Mouse (Mus musculus): ENCODE measurements around the gene Man1a.

The Man1a gene

DNA sequence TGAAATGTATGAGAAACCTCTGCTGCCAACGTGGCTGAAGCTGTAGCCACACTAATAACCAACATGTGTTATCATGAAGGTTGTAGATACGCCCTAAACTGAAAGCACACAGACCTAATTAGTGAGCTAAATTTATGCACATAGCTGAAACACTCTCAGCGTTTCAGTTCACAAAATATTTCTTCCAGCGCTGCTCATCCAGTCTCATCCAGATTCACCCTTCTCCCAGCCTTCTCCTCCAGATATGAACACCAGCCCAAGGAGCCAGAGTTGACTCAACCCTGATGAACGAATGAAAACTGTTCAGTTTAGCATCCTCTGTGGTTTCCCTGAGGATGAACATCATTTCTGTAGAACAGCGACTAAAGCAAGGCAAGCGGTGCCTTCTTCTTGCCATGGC is 15.8 kb downstream of the Man1a start:
- DNase-seq, result no peak

DNA sequence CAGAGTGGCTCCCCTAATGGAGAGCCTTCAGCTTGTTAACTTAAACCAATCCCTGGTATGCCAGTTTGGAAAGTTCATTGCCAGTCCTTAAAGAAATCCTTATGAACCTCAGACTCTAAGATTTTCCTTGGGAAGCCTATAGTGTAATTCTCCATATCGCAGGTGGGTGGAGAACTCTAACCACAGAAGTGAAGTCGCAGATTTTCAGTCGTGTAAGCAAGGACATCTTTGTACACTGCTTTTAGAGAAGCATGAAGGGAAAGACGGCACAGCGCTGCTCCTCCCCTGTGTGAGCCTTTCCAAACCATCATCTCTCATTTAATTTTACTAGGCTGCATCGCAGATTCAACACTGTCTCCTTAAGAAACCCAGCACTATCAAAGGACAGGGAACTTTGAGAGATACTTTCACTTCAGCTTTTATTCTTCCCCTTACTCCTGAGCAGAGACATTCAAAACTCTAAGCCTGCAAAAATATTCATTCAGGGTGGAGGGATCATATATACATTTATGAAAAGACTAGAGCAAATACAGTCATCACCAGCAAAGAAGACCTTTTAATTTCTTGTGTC is 16.6 kb downstream of the Man1a start:
- no peak for DNase-seq

DNA sequence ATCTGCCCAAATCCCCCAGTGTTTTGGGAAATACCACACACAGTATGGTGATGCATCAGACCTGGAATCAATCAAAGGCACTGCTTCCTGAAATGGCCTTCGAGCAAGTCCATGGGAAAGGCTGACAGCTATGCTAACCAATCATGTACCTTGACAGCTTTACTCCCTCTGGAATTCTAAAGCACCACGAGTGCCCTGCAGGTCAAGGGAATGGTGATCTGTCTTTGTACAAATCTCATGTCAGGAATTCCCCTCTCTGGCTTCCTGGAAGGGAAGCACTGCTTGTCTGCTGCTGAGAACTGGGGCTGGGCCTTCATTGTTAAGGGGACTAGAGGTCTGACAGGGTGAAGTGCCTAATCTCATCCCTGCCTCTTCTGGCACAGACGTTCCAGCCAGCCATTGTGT is 17.3 kb downstream of the Man1a start:
- no peak for DNase-seq

DNA sequence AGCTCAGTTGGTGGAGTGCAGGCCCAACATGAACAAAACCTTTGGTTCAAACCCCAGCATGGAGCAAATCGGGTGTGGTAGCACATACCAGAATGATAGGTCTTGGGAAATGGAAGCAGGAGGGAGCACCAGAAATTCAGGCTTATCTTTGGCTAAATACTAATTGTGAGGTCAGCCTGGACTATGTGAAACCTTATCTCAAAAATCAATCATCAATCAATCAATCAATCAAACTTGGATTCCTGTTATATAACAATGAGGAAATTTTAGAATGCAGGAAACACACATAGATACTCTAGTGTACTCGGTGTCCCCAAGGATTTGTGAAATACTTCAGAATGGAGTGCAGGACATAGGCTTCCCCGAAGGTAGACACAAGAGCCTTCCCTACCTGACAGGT is 17.8 kb downstream of the Man1a start:
- no peak for DNase-seq

DNA sequence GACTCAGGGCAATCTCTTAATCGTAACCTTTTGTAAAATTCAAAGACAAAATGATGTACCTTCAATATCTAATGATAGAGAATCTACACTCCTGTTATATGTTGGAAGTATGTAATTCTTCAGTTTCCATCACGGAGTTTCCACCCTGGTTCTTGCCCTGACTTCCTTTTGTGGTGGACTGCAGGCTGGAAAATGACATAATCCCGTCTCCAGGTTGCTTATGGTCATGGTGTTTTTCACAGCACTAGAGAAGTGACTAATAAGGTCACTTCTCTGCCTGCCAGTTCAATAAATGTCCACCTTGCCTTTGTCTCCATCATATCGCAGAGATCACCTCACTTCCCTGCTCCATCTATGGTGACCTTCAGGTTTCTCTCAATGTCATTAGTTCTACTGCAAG is 22.2 kb downstream of the Man1a start:
- no peak for DNase-seq

DNA sequence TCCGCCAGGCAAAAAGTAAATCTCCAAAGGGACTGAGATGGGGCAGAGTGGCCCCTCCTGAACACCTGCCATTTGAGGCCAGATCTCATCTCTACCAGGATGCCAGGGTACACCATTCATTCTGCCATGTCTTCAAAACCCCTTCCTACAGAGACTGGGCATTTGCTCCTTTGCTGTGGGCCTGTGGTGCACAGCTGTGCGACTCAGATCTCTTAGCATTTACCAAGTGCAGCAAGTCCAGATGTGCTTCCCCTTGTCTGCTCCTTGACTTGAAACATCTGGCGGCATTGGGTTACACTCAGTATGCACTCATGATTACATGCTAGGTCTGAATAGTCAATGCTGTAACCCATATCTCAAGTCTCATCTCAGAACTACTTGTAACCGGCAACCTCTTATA is 28.5 kb downstream of the Man1a start:
- peak; percentile 43 for DNase-seq

DNA sequence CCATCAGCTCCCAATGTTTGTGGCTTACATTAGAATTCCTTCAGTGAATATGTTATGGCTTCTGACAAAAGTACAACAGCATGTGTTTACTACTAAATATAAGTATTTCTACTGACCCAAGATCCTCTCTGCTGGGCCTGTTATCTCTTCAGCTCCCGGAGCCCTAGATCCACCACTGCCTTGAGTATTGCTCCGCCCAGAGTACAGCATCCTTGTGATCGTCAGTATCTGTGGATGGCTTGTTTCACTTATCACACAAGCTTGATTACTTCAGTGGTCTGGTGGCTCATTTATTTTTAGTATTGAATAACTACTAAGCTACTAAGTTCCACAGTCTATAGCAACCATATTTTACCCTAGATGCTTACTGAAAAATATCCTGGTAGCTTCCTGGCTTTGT is 33.1 kb downstream of the Man1a start:
- no peak for DNase-seq

DNA sequence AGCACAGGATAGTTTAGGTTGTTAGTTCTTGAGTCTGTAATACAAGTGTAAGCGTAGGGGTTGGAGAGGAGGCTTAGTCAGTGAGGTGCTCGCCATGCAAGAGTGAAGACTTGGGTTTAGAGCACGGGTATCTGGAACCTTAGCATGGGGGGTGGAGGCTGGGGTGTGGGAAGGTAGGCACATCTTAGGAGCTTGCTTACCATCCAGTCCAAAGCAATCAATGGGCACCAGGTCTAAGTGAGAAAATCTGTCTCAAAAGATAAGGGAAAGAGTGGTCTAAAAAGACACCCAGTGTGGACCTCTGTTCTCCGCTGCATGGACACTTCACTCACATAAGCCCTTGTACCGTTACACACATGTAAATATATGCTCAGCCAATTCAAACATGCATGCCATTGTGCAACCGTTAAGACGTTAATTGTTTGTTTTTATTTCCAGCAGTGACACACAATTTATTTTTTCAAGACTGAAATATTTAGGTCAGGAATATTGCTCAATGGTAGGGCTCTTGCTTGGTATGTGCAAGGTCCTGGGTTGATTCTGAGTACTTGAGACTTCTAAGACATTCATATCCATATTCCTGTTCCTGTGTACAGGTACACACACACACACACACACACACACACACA is 34.1 kb downstream of the Man1a start:
- no peak for DNase-seq

DNA sequence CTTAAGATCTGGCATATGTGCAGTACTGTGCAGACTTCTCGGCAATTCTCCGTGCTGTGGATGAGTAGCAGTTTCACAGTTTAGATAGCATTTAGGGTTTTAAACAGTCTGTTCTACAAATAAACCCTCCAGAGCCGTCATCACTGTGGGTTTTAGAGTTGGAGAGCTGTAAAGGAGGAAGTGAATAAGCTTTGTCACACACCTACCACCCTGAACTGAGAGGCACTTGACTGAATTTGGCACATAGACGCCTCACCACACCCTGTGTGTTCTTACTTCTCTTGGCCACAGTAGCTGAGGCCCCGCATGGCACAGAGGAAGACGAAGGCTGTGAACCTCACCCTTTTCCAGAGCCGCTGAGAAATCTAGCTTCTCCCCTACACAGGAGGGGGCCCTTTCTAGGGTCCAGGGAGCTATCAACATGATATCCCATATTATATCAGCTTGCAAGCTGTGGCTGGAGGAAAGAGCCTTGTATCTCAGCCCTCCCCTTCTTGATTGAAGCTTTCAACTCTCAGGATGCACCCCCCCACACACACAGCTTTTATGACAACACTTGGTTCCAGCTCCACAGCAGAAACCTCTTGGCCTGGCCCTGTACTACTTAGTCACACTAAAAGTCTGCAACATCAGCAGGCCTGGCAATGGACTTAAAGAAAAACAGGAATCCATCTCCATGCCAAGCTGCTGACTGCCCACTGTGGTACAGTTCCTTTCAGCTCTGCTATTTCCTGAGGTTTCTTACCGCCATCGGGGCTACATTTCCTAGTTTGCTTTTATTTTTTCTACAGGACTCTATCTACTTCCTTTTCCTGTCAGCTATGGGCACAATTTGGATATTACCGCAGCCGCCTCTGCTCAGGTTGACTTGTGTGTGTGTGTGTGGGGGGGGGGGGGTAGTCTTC is 35.9 kb downstream of the Man1a start:
- peak; percentile 65 for DNase-seq

DNA sequence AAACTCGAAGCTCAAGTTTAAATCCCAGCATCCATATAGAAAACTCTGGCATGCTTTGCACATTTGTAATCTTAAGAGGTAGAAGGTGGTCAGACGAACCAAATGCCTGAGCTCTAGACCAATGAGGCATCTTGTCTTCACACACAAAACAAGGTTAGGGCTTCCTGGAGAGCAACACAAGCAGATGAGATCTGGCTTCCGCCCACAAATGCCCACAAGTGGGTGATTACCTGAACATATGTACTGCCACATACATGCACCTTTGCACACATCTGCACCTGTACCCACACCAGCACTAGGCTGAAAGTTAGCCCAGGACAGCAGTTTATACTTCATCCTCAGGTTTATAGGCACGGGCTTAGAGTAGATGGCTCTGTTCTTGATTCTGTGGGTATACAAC is 36.7 kb downstream of the Man1a start:
- peak; percentile 55 for DNase-seq

DNA sequence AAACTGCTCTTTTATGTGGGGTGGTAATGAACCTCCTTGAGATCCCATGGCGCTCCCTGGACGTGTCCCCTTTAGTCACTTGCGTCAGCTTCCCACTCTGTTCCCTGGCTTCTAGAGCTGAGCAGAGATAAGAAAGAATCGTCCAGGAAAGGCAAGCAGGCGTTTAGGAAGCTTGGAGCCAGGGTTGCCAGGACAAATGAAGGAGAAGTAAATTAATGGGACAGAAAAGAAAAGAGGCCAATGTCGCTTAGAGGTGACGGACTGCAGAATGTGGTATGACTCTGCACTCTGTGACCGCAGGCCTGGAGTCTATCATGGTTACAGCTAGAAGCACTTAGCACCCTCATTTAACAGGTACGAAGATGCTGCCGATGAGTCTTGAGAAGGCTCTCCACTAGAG is 37.7 kb downstream of the Man1a start:
- no peak for DNase-seq

DNA sequence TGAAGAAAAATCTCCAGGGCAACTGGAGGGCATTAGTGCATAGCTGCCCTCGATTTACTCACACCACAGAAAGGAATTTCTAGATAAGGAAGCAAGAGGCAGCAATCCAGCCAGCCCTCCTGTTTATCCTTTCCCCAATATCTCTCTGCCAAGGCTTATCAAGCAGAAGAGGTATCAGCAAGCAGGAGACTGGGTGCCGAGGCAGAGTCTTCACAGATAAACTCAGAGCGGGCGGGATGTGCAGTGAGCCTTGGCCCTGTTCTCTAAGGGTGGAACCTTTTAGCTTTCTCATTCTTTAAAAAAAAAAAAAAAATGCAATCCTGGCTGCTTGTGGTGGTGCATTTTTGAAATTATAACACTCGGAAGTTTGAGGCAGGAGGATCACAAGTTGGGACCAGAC is 38.2 kb downstream of the Man1a start:
- DNase-seq, result no peak

DNA sequence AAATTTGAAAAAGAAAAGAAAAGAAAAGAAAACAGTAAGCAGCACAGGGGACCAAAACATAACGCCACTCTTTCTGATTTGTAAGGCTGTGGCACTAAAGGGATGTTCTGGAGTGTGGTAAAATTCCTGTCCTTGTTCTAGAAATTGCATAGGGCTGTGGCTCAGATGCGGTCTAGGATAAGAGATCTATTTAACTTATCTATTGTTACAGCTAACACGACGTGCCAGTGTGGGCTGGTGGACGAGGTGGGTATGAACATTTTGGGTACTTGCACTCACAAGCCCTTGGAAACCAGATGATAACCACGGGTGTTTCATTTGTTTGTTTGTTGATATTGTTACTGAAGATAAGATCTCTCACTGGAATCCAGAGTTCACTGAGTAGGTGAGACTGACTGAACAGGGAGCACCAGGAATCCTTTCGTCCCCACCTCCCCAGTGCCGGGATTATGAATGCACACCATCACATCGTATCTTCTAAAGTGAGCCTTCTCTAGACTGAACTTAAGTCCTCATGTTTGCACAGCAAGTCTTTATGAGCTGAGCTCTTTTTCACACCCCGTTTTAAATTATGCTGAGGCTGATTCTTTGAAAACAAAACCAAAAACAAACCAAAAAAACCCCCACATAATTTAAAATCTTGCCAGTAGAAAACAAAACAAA is 38.9 kb downstream of the Man1a start:
- DNase-seq, result no peak

DNA sequence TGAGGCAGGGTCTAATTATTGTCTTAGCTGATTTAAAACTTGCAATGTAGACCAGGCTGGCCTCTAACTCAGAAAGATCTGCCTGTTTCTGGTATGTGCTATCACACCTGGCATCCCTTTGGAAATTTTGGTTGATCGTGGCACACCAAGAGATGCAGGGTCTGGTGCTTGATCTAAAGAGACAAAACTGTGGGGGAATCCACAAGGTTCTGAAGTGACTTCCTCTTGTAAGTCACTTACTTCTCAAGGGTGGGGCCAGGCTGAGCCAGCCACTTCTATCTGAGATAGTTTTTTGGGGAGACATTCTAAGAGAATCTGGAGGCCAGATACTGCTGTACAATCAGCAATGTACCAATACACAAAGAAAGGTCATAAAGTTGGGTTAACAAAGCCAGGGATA is 40.8 kb downstream of the Man1a start:
- DNase-seq, result peak; percentile 42

DNA sequence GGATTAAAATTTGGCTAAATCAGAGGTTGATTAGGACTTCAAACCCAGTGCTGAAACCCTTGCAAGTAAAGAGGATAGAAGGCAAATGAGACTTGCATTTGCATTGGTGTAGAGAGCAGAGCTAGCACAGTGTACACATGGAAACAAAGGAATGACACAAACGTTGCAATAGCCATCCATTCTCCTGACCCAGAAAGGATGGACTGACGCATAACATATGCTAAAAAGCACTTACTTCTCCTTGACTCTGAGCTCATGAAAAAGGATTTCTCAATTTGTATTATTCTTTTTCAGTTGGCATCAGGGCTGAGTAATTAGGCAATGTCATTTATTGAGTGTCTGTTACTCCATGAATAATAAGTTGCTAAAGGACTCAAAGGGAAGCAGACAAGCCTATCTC is 41.6 kb downstream of the Man1a start:
- DNase-seq, result no peak

DNA sequence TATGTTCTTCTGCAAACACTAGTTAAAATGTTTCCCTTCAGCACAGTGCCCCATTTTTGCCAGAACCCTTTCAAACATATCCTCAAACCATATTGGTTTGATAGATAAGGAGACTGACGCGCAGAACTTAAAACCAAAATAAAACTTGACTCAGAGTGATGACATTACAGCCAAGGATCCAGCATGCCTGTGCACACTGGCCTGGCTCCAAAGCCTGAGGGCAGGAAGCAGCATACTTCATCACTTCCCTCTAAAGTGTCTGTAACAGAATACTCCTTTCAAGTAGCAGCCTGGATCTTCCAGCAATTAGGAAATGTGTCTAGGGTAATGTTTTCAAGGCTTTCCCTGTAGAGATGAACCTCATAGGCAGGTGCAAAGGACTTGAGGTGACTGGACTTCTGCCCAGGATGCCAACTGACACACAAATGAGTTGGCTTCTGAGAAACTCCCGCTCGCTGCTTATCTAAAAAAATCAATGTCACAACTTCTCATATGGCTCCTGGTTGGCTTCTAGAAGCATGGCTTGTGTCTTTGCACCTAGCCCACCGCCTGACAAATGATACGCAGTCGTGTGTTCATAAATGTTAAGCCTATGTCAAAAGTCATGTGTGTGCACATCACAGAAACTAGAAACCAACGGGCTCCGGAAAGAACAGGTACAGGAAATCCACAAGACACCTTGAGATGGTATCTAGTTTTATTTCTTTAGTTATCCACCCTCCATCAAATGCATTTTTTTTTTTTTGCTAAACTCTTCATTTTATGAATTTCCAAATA is 43.9 kb downstream of the Man1a start:
- no peak for DNase-seq

DNA sequence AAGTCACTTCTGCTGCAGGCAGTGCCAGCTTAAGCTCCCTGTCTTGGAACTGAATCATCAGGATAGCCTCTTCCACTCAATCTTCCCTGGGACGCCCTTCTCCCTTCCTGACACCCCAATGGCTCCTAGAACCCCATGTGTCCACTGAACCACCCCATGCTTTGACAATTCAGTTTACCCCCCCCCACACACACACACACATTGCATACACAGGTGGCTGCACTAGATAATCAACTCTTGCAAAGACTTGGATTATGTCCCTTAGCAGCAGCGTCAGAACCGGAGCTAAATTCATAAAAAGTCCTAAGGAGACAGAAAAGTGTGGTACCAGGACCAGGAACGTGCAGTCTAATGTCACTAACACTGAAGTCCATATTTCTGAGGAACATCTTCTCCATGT is 47.5 kb downstream of the Man1a start:
- no peak for DNase-seq

DNA sequence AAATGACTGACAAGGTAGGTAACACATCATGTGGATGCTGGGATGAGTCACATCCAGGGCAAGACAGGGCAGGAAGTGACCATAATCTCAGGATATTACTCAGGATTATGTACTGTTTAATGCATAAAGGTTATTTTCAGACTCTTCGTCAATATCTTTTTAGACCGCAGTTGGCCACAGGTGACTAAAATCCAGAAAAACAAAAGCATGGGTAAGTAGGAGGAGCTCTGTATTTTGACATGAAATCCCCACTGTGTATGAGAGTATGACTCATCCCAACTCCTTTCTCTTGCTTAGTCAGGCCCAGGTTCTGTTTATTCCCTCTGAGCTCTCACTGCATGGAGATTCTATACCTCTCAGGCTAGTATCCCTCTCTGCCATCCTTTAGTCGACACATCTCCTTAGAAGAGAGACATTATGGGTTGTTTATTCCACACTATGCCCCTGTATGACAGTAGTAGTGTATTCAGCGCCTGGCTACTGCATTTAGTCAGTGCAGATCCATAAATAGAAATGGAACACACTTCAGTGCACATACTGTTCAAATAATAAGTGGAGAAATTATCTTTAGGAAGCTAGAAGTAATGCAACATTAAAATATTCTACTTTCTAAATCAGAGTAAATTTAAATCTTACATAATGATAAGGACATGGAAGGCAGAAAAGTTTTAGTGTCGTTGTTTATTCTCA is 49.5 kb downstream of the Man1a start:
- DNase-seq, result no peak

DNA sequence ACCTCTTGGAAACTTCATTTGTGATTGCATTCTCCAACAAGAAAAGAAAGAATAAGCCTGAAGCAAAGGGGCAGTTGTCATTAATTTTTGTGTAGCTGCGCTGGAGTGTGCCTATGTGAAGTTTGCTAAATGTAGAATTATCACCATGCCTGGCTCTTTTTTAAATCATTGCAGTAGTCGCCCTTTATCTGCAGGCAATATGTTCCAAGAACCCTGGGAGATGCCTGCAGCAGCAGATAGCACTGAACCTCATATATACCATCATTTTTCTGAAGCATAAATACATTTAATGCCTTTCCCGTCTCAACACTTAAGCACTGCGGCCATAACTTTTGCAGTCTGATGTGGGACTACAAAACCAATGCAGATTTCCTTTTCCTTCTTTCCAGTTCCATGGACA is 50.3 kb downstream of the Man1a start:
- DNase-seq, result no peak

DNA sequence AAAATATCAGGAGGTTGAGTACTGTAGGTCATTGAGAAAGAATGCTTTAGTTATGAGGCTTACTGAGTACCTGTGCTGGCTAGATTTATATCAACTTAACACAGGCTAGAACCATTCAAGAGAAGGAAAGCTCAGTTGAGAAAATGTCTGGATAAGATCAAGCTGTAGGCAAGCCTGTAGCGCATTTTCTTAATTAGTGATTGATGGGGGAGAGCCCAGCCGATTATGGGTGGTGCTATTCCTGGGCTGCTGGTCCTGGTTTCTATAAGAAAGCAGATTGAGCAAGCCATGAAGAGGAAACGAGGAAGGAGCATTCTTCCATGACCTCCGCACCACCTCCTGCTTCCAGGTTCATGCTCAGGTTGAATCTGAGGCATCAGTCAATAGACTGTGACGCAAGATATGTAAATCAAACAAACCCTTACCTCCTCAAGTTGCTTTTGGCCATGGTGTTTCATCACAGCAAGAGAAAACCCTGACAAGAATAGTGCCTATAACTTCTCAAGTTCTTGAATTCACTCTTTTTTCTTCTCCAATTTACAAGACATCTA is 58.4 kb downstream of the Man1a start:
- no peak for DNase-seq

DNA sequence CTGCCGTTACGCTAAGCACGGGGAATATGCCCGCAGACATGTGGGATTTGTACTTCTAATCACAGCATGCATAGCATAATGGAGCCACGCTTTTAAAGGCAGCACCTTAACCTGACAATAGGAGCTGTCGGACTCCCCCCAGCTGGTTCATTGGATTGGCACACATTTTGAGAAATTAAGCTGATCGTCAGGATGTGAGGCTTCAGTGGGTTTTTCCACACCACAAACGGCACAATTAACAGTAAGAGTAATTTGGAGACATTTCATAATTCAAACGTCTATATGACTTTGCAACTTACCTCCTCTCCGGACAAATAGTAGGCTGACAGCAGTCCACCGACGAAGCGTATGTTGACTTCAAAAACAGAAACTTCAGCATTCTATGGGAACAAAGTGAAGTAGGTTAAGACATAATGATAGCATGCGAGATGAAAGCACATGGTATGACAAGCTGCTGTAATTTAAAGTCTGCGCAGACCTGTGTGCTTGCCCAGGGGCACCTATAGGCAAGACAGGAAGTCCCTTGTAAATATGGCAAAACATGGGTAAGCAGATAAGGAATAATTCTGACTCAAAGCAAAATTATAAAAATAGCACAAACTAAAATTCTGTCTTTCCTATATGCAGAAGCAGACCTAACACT is 62.2 kb downstream of the Man1a start:
- no peak for DNase-seq
